Mouse (Mus musculus): Measurements from ENCODE around the gene Lrrc25.

Lrrc25 gene

GRCm38 (mm10) chr8:70599507-70600290, 16.3 kb upstream of the Lrrc25 start:
- peak in 1 of 2 experiments; percentile 20 for DNase-seq (ENCODE audit: low spot score in 2 of 2)

- DNase-seq (ENCODE audit: low spot score in 2 of 2): no peak
Observed at GRCm38 (mm10) chr8:70600473-70601270, 15.3 kb upstream of the Lrrc25 start.

- peak; percentile 71 to 80 for DNase-seq (ENCODE audit: low spot score in 2 of 2)
Observed at GRCm38 (mm10) chr8:70601271-70601649, 14.7 kb upstream of the Lrrc25 start.

GRCm38 (mm10) chr8:70602139-70602811, 13.7 kb upstream of the Lrrc25 start:
- no peak for DNase-seq (ENCODE audit: low spot score in 2 of 2)

GRCm38 (mm10) chr8:70604558-70604957, 11.4 kb upstream of the Lrrc25 start:
- DNase-seq (ENCODE audit: low spot score in 2 of 2): no peak

GRCm38 (mm10) chr8:70605871-70606779, 9.8 kb upstream of the Lrrc25 start:
- no peak for DNase-seq (ENCODE audit: low spot score in 2 of 2)

- no peak for DNase-seq (ENCODE audit: low spot score in 2 of 2)
Observed at GRCm38 (mm10) chr8:70606780-70607602, 9.0 kb upstream of the Lrrc25 start.

- no peak for DNase-seq (ENCODE audit: low spot score in 2 of 2)
Observed at GRCm38 (mm10) chr8:70607603-70607897, 8.4 kb upstream of the Lrrc25 start.

- no peak for DNase-seq (ENCODE audit: low spot score in 2 of 2)
Observed at GRCm38 (mm10) chr8:70607898-70608748, 7.8 kb upstream of the Lrrc25 start.

- DNase-seq (ENCODE audit: low spot score in 2 of 2): no peak
Observed at GRCm38 (mm10) chr8:70608749-70609367, 7.1 kb upstream of the Lrrc25 start, which contains the start of gene Ssbp4. Ssbp4 (minus strand) TSS chr8:70608872.

- DNase-seq (ENCODE audit: low spot score in 2 of 2): peak; percentile 90 to 91
Observed at GRCm38 (mm10) chr8:70609368-70609848, 6.5 kb upstream of the Lrrc25 start.

GRCm38 (mm10) chr8:70609849-70610795, 5.8 kb upstream of the Lrrc25 start:
- peak; percentile 89 to 93 for DNase-seq (ENCODE audit: low spot score in 2 of 2)

- peak; percentile 84 to 91 for DNase-seq (ENCODE audit: low spot score in 2 of 2)
Observed at GRCm38 (mm10) chr8:70610796-70611771, 4.9 kb upstream of the Lrrc25 start.

GRCm38 (mm10) chr8:70611849-70612248, 4.1 kb upstream of the Lrrc25 start:
- DNase-seq (ENCODE audit: low spot score in 2 of 2): peak; percentile 70 to 88

- no peak for DNase-seq (ENCODE audit: low spot score in 2 of 2)
Observed at GRCm38 (mm10) chr8:70613763-70614162, 2.2 kb upstream of the Lrrc25 start.

GRCm38 (mm10) chr8:70614469-70614868, 1.5 kb upstream of the Lrrc25 start:
- DNase-seq (ENCODE audit: low spot score in 2 of 2): no peak

- DNase-seq (ENCODE audit: low spot score in 2 of 2): no peak
Observed at GRCm38 (mm10) chr8:70615281-70615680, 674 bp upstream of the Lrrc25 start.

Measured in urinary bladder, postnatal 4 days (tissue).